Mouse (Mus musculus) liver, embryonic 18 days (tissue): ENCODE results near the gene Ercc1. TPM values are rescaled to one million over a fixed set of nuclear protein-coding genes. Genes with fewer than 3 reads are reported as not detected.

Experiments
- polyA plus RNA-seq: library from polyadenylated mRNA; depleted of rRNA; stranded (reverse); fragments of >200 nt; gene quantifications from 2 replicates; pipeline ENCODE4 v1.2.3, GENCODE M21; 2012; rRNA removed

Ercc1 gene
- 7.9 and 9.1 TPM in 2 replicates for polyA plus RNA-seq

DNA sequence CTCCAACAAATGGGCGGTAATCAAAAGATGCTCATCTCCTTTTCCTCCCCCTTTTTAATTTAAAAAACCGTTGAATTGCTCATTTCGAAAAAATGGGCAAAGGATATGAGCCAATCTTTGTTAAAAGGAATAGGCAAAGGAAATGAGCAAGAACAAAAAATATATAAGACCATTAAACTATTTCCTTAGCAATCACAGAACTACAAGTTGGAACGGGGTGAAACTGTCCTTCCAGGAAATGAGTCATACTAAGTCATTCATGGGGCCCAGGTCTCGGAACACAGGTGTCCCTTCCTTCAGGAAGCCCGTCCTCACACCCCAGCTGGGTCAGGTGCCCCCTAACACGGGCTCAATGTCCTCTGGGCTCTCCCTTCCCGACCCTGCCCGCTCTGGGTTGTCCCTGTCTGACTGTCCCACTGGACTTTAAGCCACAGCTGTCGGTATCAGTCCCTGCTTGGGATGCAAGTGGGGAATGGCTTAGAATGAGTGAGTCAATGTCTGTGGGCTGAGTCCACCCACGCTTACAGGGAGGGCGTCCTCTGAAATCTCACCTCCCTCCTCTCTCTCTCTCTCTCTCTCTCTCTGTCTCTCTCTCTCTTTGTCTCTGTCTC lies at the start of gene Ercc1:
Gene Ercc1, plus strand, starts transcription at position 542 of the 611 bp plus-strand sequence.

DNA sequence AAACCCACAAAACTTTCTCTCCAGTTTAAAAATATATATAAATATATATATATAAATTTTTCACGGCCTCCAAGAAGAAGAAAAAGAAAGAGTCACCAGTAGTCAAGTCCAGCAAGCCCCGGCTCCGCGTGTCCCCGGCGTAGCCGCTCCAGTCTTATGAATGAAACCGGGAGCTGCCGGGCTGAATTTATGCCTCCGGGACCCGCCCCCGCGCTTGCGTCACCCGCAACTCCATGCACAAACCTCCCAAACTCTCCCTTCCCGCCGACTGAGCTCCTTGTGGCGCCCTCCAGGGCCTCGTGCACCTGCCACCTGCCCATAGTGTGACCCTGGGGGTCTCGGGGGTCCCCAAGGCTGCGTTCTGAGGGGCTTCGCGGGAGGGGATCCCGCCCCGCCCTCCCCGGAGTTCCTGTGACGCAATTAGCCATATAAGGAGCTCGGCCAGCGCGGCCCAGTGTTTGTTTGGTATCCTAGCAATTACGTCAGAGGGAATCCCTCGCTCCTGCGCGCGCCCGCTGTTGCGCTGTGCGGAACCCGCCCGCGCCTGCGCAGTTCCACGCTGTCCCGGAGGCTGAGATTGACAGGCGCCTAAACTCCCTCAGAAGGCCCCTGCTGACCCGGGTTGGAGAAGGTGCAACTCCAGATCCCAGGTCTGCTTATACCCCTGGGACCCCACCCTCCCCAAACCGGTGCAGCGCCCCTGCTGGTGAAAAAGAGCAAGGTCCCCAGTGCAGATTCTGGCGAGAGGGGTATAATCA lies 34.5 kb upstream of the Ercc1 start, which contains the start of gene Fosb:
Gene Fosb, minus strand, starts transcription at position 168 of the 758 bp plus-strand sequence.

DNA sequence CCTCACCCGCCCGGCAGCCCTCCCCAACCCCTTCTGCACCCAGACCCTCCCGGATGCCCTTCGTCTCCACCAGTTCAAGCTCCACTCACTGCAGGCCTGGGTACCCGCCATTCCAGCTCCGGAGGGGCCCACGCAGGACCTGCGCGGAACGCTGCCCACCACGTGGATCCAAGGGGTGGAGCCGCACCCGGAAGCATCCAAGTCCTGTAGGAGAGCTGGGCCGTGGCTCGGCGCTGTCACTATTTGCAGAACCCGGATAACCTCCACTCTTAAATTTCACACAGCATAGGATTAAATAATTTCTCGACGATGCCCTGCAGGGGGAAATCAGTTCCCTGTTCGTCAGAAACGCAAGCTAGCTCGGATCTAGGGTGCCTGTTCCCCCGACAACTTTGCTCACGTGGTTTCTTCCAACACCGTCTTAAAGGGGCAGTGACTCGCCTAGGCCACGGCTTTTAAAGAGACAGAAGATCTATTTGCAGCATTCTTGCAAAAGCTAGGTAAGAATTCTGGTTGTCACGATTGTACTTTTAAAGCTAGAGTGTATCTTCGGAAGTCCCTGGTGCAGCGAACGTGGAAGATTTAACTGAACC lies 14.8 kb downstream of the Ercc1 start, which contains the start of the genes Cd3eap and Ppp1r13l:
Gene Cd3eap, minus strand, starts transcription at position 185 of the 593 bp plus-strand sequence.
Gene Ppp1r13l, plus strand, starts transcription at position 451 of the 593 bp plus-strand sequence.

DNA sequence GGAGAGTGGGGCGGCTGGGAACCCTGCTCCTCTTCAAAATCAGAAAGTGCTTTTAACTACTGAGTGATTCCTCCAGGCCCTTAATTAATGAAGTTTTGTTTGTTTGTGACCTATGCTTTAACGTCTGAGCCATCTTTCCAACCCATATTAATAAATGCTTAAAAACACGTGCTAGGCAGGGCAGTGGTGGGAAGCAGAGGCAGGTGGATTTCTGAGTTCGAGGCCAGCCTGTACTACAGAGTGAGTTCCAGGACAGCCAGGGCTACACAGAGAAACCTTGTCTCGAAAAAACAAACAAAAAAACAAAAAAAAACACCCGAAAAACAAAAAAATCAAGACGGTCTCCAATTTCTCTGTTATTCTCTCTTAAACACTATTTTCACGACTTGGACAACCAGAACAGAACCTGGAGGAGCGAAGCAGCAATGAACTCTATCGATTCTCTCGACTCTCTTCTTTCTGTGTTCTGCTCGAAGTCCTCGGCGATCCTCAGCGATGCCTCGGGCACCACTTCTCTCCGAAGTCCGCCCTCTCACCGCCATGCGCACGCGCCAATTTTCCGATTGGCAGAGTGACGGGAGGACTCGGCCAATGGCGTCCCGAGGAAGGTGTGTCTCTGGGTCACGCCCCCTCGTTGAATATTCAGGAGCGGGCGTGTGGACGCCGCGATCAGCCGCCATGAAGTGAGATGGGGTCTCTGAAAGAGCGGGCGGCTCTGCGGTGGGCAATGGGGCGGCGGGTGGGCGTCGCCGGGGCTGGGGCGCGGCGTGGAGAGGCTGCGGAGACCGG lies 37.0 kb downstream of the Ercc1 start, which contains the start of gene Ercc2:
Gene Ercc2, plus strand, starts transcription at position 634 of the 789 bp plus-strand sequence.

DNA sequence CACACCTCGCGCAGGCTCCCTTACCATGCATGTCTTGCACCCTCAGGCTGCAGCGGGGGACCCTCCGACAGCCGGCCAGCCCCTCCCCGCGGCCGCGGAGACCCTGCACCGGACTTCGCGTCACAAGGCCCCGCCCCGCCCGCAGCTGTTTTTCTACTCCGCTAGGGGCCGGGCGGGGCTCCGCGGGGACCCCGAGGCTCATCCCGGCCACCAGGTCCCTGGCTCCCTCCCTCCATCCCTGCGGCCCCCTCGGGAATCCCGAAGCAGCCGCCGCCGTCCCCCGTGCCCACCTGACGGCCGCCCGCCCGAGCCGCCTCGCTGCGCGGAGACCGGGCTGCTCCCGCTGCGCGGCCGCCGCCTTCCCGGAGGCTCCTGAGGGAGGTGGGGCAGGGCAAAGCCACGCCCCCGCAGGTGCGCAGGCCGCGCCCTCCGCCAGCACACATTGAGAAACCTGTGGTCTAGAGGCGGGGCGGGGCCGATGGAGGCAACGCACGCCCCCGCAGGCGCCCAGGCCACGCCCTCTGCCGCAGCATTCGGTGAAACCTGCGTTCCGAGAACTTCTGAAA lies 59.2 kb downstream of the Ercc1 start, which contains the start of gene Klc3:
Gene Klc3, minus strand, starts transcription at position 374 of the 566 bp plus-strand sequence.

DNA sequence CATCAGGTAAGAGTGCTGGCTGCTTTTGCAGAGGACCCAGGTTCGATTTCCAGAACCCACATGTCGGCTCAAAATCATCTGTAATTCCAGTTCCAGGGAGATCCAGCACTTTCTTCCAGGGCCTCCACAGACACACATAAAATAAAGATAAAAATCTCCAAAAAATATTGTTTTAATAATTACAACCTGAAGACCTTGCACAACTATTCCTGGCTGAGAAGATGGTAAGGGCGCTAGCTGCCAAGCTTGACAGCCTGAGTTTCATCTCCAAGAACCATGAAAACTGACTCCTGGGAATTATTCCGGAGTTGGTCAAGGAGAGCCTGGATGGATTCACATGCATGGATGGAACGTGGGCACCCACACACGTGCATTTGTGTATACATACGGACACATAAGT lies 59.9 kb downstream of the Ercc1 start, which contains the start of gene Ckm:
Gene Ckm, plus strand, starts transcription at position 301 of the 400 bp plus-strand sequence.

Other genes with a start within 250 kb of the Ercc1 start
- gene Gm4969, start 226.4 kb upstream of the Ercc1 start, polyA plus RNA-seq: 0.11 and 0.14 TPM in 2 replicates
- gene Fbxo46, start 224.9 kb upstream of the Ercc1 start, polyA plus RNA-seq: 2.1 and 2.2 TPM in 2 replicates
- gene Qpctl, start 195.5 kb upstream of the Ercc1 start, polyA plus RNA-seq: 2.8 and 3.1 TPM in 2 replicates
- 42.5 and 46.3 TPM in 2 replicates for gene Snrpd2, start 195.1 kb upstream of the Ercc1 start, polyA plus RNA-seq
- gene Gipr, start 178.7 kb upstream of the Ercc1 start, polyA plus RNA-seq: 1.00 and 2.3 TPM in 2 replicates
- gene Eml2, start 168.4 kb upstream of the Ercc1 start, polyA plus RNA-seq: 11.2 and 12.9 TPM in 2 replicates
- gene Gpr4, start 132.2 kb upstream of the Ercc1 start, polyA plus RNA-seq: 0.94 and 0.97 TPM in 2 replicates
- gene Opa3, start 116.4 kb upstream of the Ercc1 start, polyA plus RNA-seq: 6.5 TPM in 2 replicates
- 46.0 and 54.2 TPM in 2 replicates for gene Vasp, start 73.0 kb upstream of the Ercc1 start, polyA plus RNA-seq
- 0.06 and 0.12 TPM in 2 replicates for gene Ppm1n, start 64.7 kb upstream of the Ercc1 start, polyA plus RNA-seq
- 3.1 and 3.7 TPM in 2 replicates for gene Rtn2, start 62.2 kb upstream of the Ercc1 start, polyA plus RNA-seq
- gene Fosb, start 34.7 kb upstream of the Ercc1 start, polyA plus RNA-seq: 0.05 TPM in 2 replicates
- gene Cd3eap, start 14.7 kb downstream of the Ercc1 start, polyA plus RNA-seq: 4.4 TPM in 2 replicates
- gene Ppp1r13l, start 15.0 kb downstream of the Ercc1 start, polyA plus RNA-seq: 0.73 and 1.9 TPM in 2 replicates
- 10.3 and 12.5 TPM in 2 replicates for gene Ercc2, start 37.2 kb downstream of the Ercc1 start, polyA plus RNA-seq
- gene Klc3, start 59.3 kb downstream of the Ercc1 start, polyA plus RNA-seq: 0.85 TPM in 2 replicates
- 0.31 and 2.5 TPM in 2 replicates for gene Ckm, start 60.0 kb downstream of the Ercc1 start, polyA plus RNA-seq
- 4.5 and 4.8 TPM in 2 replicates for gene Mark4, start 114.0 kb downstream of the Ercc1 start, polyA plus RNA-seq
- gene Exoc3l2, start 118.6 kb downstream of the Ercc1 start, polyA plus RNA-seq: 2.2 and 2.4 TPM in 2 replicates
- gene Bloc1s3, start 163.6 kb downstream of the Ercc1 start, polyA plus RNA-seq: 2.2 and 2.5 TPM in 2 replicates
- gene Trappc6a, start 163.6 kb downstream of the Ercc1 start, polyA plus RNA-seq: 36.0 and 40.0 TPM in 2 replicates
- 0.02 and 0.06 TPM in 2 replicates for gene Nkpd1, start 173.1 kb downstream of the Ercc1 start, polyA plus RNA-seq
- gene Ppp1r37, start 218.3 kb downstream of the Ercc1 start, polyA plus RNA-seq: 21.3 and 26.8 TPM in 2 replicates
- gene Zfp296, start 232.5 kb downstream of the Ercc1 start, polyA plus RNA-seq: 0.81 and 0.85 TPM in 2 replicates
- 28.8 and 31.3 TPM in 2 replicates for gene Gemin7, start 232.8 kb downstream of the Ercc1 start, polyA plus RNA-seq